Mouse (Mus musculus): ENCODE data around the gene Adgrg5. TPM values are rescaled to one million over a fixed set of nuclear protein-coding genes. Genes with fewer than 3 reads are reported as not detected.

Gene Adgrg5
- polyA plus RNA-seq, 1 experiment from 2014 or later: not detected

DNA sequence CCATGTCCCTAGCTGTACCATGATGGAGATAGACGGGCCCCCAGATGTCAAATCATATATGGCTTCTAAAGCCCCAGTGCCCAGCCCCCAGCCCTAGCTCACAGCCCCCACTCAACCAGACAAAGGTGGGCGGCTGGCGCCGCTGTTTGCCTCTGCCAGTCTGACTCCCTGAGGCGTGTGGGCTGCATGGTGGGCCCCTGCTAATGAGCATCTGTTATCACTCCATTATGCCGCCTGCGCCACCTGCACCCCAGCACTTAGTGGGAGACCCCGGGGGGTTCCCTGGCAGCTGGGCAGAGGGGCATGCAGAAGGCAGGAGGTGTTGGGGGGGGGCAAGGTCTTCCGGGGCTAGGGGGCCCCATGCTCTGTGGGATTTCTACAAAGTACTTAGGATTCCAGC, 54.6 kb downstream of the Adgrg5 start:
- ChIA-PET CTCF (no interaction called here), POLR2A (interaction anchor here (0.7 kb wide), 1 partner anchor 9 kb away, joined by 3 read pairs; no protein-coding TSS in a partner anchor)
- no peak for DNase-seq (ENCODE audit: low read depth, low spot score)
- no peaks in the 10 kb centered on the region for H3K27me3 ChIP-seq
- in situ Hi-C loops (cut with MboI; ENCODE audit: low pct_unique_long_range_greater_than_20kb): no loop called here
- ATAC-seq: no peak
- TF ChIP-seq CTCF (IDR thresholded peaks at IDR 0.05): no peak

- CTCF ChIA-PET: no interaction called here
- DNase-seq (ENCODE audit: low read depth, low spot score) (no peak), ATAC-seq (no peak)
- TF ChIP-seq CTCF (IDR thresholded peaks at IDR 0.05): no peak
- no peaks in the 10 kb centered on the region for H3K27me3 ChIP-seq
- in situ Hi-C loops (cut with MboI; ENCODE audit: low pct_unique_long_range_greater_than_20kb): no loop called here
- POLR2A ChIA-PET: interaction anchor here (0.9 kb wide), 1 partner anchor 8 kb away, joined by 3 read pairs; no protein-coding TSS in a partner anchor
Measured at GRCm38 (mm10) chr8:94978593-94979319, 55.3 kb downstream of the Adgrg5 start.

DNA sequence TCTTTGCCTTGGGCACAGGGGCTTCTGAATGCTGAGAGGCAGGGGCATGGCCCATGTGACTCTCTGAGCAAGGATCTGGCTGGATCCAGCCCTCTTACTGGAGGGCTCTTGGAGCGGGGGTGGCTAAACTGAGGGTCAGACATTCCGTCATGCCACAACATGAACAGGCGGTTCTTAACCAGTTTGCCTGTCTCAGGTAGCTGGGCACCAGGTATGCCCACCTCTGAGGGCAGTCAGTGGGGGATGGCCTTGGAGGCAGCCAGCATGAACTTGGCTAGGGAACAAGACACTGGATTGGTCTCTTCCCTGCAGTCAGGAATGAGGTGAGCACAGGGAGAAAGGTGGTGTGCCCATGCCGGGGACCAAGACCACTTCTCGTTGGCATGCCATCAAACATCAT, 56.7 kb downstream of the Adgrg5 start:
- ChIA-PET POLR2A (interaction anchor here (0.6 to 1.3 kb wide), 3 partner anchors 9 to 25 kb away, joined by 3 to 5 read pairs (median 3); no protein-coding TSS in a partner anchor), CTCF (interaction anchor here (0.5 kb wide), 1 partner anchor 30 kb away, joined by 3 read pairs; no protein-coding TSS in a partner anchor)
- peak; percentile 13 for ATAC-seq
- in situ Hi-C loops (cut with MboI; ENCODE audit: low pct_unique_long_range_greater_than_20kb): no loop called here
- H3K27me3 ChIP-seq: no peaks in the 10 kb centered on the region
- DNase-seq (ENCODE audit: low read depth, low spot score): no peak
- TF ChIP-seq CTCF (IDR thresholded peaks at IDR 0.05): no peak

DNA sequence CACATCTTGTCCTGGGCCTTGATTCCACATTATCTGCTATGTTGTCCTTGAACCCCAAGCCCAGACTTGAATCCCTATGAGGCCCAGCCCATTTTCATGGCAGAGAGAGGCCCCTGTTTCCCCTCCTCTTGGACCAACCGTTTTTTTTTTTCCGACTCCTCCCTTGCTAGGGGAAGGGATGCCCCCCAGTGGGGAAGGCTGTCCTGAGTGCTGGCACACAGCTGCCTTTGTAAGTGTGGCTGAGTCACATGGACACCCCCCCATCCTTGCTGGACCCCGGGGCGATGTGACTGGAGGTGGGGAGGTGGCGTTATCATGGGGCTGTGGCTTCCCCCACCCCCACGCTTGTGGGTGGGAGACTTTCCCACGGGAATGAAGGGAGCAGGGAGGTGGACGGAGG, 57.5 kb downstream of the Adgrg5 start:
- in situ Hi-C loops (cut with MboI; ENCODE audit: low pct_unique_long_range_greater_than_20kb): no loop called here
- no peak for TF ChIP-seq CTCF (IDR thresholded peaks at IDR 0.05)
- ChIA-PET CTCF (interaction anchor here (0.5 to 1.6 kb wide), 3 partner anchors 11 to 35 kb away, joined by 3 to 4 read pairs (median 3); no protein-coding TSS in a partner anchor), POLR2A (interaction anchor here (0.6 to 1.3 kb wide), 3 partner anchors 8 to 24 kb away, joined by 3 to 5 read pairs (median 3); no protein-coding TSS in a partner anchor)
- no peaks in the 10 kb centered on the region for H3K27me3 ChIP-seq
- no peak for DNase-seq (ENCODE audit: low read depth, low spot score)
- ATAC-seq: no peak

DNA sequence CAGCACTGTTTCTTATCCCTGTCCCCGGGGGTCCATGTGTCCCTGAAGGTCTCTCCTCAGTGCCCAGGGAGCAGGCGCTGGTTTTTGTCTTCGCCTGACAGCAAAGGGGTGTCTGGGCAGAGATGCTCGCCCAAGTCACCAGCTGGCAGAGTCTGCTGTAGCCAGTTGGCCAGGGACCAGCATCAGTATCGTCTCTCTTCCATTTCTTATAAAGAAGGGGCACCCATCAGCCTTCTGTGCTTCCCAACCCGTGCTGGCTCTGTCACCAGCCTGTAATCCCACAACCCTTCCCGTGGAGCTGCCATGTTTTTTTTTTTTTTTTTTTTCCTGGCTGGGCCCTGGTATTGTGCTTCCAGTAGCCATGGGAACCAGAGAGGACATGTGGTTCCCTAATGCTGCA, 58.4 kb downstream of the Adgrg5 start:
- no peak for DNase-seq (ENCODE audit: low read depth, low spot score)
- no peak for TF ChIP-seq CTCF (IDR thresholded peaks at IDR 0.05)
- in situ Hi-C loops (cut with MboI; ENCODE audit: low pct_unique_long_range_greater_than_20kb): no loop called here
- ATAC-seq: no peak
- H3K27me3 ChIP-seq: no peaks in the 10 kb centered on the region
- ChIA-PET POLR2A (interaction anchor here (0.8 to 5.4 kb wide), 2 partner anchors 10 to 18 kb away, joined by 3 to 46 read pairs; no protein-coding TSS in a partner anchor), CTCF (interaction anchor here (1.6 kb wide), 1 partner anchor 36 kb away, joined by 4 read pairs; no protein-coding TSS in a partner anchor)

GRCm38 (mm10) chr8:94983146-94983545, 59.7 kb downstream of the Adgrg5 start:
- ChIA-PET CTCF (interaction anchor here (1.1 to 4.2 kb wide), 2 partner anchors 11 to 33 kb away, joined by 4 to 27 read pairs; no protein-coding TSS in a partner anchor), POLR2A (interaction anchor here (0.7 to 5.4 kb wide), 3 partner anchors 16 to 66 kb away, joined by 3 to 46 read pairs (median 3); no protein-coding TSS in a partner anchor)
- ATAC-seq (no peak), DNase-seq (ENCODE audit: low read depth, low spot score) (no peak)
- in situ Hi-C loops (cut with MboI; ENCODE audit: low pct_unique_long_range_greater_than_20kb): no loop called here
- no peak for TF ChIP-seq CTCF (IDR thresholded peaks at IDR 0.05)
- H3K27me3 ChIP-seq: no peaks in the 10 kb centered on the region

- H3K27me3 ChIP-seq: no peaks in the 10 kb centered on the region
- ChIA-PET CTCF (interaction anchor here (1.2 to 4.2 kb wide), 7 partner anchors 10 to 34 kb away, joined by 3 to 27 read pairs (median 9); no protein-coding TSS in a partner anchor), POLR2A (interaction anchor here (1.0 to 5.4 kb wide), 3 partner anchors 11 to 158 kb away, joined by 3 to 46 read pairs (median 6); no protein-coding TSS in a partner anchor)
- ATAC-seq (peak; percentile 79), DNase-seq (ENCODE audit: low read depth, low spot score) (no peak)
- no peak for TF ChIP-seq CTCF (IDR thresholded peaks at IDR 0.05)
- in situ Hi-C loops (cut with MboI; ENCODE audit: low pct_unique_long_range_greater_than_20kb): no loop called here
Measured at GRCm38 (mm10) chr8:94983881-94984516, 60.5 kb downstream of the Adgrg5 start.

GRCm38 (mm10) chr8:94985023-94985422, 61.5 kb downstream of the Adgrg5 start:
- CTCF ChIA-PET: interaction anchor here (1.2 to 4.2 kb wide), 8 partner anchors 9 to 35 kb away, joined by 3 to 27 read pairs (median 8); no protein-coding TSS in a partner anchor
- no peaks in the 10 kb centered on the region for H3K27me3 ChIP-seq
- DNase-seq (ENCODE audit: low read depth, low spot score): no peak
- no peak for TF ChIP-seq CTCF (IDR thresholded peaks at IDR 0.05)
- POLR2A ChIA-PET: interaction anchor here (1.1 to 5.4 kb wide), 6 partner anchors 8 to 157 kb away, joined by 3 to 46 read pairs (median 4); no protein-coding TSS in a partner anchor
- no peak for ATAC-seq
- in situ Hi-C loops (cut with MboI; ENCODE audit: low pct_unique_long_range_greater_than_20kb): no loop called here

- in situ Hi-C loops (cut with MboI; ENCODE audit: low pct_unique_long_range_greater_than_20kb): no loop called here
- H3K27me3 ChIP-seq: no peaks in the 10 kb centered on the region
- peak; percentile 17 for ATAC-seq
- no peak for TF ChIP-seq CTCF (IDR thresholded peaks at IDR 0.05)
- DNase-seq (ENCODE audit: low read depth, low spot score): no peak
- POLR2A ChIA-PET: interaction anchor here (1.1 to 5.4 kb wide), 3 partner anchors 8 to 32 kb away, joined by 4 to 46 read pairs (median 9); no protein-coding TSS in a partner anchor
- CTCF ChIA-PET: interaction anchor here (1.0 to 4.2 kb wide), 7 partner anchors 7 to 45 kb away, joined by 3 to 27 read pairs (median 4); no protein-coding TSS in a partner anchor
Measured at GRCm38 (mm10) chr8:94986676-94987075, 63.2 kb downstream of the Adgrg5 start.

DNA sequence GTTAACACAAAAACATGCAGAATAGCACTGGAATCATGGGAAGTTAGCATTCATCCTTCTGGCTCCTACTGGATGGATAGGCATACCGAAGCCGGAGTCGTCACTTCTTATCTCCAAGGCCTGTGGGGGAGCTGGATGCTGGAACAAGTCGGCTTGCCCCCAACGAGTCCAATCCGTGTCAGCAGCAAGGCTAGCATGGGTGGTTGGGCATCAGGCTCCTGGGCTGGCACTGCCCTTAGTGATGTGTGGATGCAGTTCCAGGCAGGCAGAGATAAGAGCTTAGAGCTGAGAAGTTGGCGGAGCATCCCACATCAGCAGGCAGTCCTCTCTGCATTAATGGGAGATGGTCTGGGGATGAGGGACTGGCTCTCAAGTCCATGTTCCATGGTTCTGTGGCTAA, 64.1 kb downstream of the Adgrg5 start:
- POLR2A ChIA-PET: interaction anchor here (0.6 to 1.6 kb wide), 3 partner anchors 10 to 114 kb away, joined by 4 to 5 read pairs (median 4); no protein-coding TSS in a partner anchor
- CTCF ChIA-PET: interaction anchor here (1.5 to 1.6 kb wide), 2 partner anchors 17 to 32 kb away, joined by 3 to 6 read pairs; no protein-coding TSS in a partner anchor
- DNase-seq (ENCODE audit: low read depth, low spot score) (no peak), ATAC-seq (no peak)
- no peak for TF ChIP-seq CTCF (IDR thresholded peaks at IDR 0.05)
- H3K27me3 ChIP-seq: no peaks in the 10 kb centered on the region
- in situ Hi-C loops (cut with MboI; ENCODE audit: low pct_unique_long_range_greater_than_20kb): no loop called here
